Mouse (Mus musculus) CD8-positive naive resting alpha-beta T cell, adult 2 months (primary cell): ENCODE data around the gene 5730596B20Rik.

Source experiments
- DNase-seq, 2 experiments: peaks; one replicate each; pipeline ENCODE4 v3.0.0; 2022; ENCODE audit warnings: low read depth in 2 of 2, low spot score in 2 of 2

Gene 5730596B20Rik

GRCm38 (mm10) chr6:52223939-52224760 is 46.9 kb downstream of the 5730596B20Rik start:
- no peak for DNase-seq

DNA sequence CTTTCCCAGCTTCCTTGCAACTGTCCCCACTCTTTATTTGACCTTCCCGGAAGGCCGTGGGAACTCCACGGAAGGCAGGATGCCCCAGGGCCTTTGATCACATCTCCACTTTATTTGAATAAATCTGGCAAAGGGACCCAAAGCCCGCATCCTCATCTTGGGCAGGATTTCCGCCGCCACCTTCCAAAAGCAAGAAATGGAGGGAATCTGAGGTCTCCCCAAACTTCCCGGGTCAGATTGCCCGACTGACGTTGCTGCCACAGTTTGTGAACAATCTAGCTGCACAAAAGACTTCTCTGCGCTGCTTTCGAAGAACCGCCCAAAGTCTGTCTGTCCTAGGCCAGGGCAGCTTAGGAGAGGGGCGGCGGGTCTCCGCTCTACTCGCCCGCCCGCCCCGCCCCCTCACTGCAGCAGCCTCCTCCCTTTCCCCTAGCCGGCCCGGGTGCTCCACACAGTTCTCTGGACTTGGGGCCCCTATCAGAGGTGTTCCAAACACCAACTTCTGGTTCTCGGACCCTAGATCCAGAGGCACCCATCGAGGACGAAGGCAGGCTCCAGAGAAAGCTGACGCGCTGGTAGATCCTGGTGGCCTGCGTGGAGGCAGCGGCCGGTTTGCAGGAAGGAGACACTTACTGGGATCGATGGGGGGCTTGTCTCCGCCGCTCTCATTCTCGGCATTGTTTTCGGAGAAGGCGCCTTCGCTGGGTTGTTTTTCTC is 47.8 kb downstream of the 5730596B20Rik start:
- no peak for DNase-seq

GRCm38 (mm10) chr6:52225612-52226568 is 48.6 kb downstream of the 5730596B20Rik start:
- DNase-seq = no peak

DNA sequence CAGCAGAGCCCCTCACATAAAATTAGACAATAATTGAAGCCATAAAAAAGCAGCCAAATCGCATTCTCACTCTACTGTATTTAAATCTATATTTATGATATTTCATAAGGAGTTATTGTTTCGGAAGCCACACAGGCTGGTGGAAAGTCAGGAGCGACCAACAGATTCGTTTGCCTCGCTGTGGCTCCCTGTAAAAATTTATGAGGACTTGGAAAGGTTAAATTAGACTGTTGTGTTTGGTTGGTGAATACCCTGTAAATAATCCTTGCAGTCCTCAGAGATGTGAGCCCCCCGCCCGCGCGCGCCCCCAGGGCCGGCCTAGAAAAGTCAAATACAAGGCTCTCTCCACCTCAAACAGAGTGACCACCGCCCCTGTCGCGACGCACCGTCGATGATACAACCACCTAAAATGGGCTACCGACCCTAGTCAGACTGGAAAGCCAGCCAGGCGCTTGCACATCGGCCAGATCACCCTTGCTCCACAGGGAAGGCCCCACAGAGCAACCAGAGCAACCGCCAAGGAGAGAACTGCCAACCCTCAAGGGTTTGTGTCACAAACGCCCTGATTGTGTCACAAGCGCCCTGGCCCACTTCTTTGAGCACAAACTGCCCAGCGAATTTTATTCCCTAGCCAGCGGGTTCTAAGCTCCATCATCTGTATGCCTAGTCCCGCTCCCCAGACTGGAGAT is 49.4 kb downstream of the 5730596B20Rik start:
- no peak for DNase-seq

DNA sequence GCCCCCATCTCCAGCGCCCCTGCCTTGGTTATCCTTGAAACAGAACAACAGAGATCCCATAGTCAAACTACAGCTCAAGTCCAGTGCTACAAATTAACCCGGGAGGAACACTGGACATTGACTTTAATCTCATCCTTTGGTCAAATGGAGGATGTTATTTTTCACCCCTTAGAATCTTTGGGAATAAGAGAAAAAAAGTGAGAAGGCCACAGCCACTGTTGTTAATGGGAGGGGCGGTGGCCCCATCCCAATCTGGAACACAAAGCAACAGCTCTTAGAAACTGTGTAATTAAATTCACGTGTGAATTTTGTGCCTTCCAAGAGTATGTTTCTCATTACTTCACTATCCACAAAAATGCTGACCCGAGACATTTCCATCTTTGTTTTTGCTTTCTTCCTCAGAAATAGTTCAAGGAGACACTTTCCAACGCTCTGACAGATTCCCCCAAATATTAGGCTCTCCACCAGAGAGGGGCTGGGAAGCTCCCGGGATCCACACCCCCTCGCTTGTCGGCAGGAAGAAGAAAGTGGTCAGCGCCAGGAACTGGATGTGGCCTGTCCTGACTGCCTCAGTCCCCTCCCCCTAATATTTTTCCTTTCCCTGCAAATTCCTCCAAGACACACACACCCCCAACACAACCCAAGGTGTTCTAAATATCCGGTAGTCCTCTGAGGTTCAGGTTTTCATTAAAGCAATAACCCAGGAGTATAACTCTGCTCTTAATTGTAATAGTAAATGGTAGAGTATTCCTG is 50.3 kb downstream of the 5730596B20Rik start:
- no peak for DNase-seq

DNA sequence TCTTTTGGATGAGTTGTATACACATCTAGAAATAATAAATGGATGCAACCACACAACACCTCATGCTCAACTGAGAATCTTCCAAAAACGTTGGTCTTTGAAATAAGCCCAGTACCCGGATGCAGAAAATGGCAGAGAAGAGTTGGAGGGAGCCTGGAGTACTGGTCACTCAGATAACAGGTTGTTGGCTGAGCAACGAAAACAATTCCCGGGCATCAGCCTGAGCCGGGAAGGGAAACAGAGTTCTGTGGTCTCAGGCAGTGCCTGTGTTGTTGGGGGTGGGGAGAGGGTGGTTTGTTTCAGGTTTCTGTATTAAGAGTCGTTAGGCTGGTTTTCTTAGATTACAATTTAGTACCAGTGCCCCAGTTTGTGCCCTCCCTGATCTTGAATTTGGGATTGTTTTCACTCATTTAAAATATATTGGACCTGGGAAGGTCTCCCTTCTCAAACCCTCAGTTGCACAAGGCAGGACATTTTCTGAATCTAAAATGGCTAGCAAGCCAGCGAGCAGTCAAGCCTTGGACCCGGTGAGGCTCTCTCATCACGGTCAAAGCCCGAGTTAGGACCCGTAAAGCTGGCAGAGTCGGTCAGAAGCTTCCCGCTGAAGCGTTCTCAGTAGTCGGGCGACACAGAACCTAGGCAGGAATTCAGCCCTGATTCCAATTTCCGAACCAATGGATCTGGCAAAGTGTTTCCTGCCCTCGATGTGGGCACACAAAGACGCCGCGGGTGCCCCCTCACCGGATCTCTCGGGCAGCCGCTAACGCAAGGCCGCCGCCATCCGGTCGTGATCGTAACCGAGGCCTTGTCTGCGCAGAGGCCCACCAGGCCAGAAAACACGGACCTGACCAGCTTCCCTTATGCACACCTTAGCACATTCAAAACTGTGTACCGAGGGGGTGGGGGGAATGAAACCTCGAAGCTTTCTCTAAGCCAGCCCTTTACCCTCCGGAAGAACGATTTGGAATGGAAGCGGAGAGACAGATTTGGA is 51.5 kb downstream of the 5730596B20Rik start:
- DNase-seq = no peak

DNA sequence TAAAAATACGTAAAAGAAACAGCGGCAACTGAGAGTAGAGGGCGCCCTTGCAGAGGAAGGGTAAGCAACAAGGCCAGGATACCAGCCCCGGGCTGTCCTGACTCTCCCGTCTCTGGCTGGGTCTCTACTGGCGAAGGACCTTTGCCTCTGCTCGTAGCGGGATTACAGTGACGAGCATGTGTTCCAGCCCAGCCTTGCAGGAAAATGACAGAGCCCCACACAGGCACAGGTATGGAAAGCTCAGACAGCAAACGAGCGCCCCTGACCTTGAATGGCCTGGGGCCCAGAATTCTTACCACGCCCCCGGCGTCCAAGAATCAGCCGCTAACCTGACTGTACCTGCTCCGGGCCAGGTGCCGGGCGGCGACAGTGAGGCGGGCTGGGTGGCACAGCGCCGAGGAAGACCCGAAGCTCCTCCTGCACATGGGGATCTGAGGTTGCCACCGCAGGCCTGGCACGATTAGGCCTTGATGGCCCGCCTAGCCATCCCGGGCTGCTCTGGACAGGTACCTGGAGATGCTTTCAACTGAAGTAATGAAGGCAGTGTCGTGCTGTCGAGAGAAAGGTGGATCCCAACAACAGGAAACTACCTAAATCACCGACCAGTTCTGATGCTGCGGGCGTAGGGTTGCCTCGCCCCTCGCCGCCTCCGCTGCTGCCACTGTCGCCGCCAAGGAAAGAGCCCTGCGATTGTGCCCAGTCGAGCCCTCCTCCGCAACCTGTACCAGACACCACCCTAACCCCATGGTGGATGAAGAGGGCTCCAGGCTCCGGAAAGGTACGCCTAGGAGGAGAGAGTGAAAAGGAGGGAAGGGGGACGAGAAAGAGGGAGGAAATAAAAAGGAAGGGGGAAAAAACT is 52.5 kb downstream of the 5730596B20Rik start:
- DNase-seq = no peak
